Mouse (Mus musculus): Measurements from ENCODE around the gene Pmis2.
A peak's percentile ranks its signal among the peaks of the same experiment; 100 is the strongest.

Gene Pmis2

DNA sequence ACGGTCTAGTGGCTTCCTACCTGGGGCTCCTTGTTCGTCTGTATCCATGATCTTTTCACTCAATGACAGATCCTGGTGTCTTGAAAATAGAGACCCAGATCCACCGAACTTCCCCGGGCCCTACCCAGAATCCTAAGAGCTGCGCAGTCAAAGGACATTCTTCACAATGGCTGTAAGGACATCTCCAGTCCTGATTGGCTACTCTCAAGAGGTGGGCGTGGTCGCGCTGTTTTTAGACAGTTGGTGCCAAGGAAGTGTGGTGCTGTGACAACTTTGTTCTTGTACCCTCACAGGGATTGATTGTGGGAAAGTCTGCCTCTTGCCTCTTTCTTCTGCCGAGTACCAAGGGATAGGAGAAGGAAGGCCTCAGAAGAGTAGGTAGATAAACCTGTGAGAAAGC is at the start of gene Pmis2:
Pmis2 (minus strand) TSS at position 126 of the 400 bp plus-strand sequence.
- DNase-seq = no peak

DNA sequence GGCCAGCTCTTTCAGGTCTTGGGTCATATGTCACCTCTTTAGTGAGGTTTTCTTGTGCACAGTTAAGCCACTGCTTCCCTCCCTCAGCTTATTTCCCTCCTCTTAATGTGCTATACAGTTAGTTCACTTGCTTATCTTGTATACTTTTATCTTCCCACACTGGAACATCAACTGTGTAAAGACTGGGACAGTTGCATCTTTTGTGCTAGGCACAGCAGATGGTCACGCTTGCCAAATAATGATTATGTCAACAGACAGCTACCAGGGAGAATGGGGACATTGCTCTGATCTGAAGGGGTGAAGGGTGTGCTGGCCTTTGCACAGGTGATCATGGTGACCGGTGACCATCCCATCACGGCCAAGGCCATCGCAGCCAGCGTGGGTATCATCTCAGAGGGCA is 48.3 kb upstream of the Pmis2 start:
- no peak for DNase-seq

DNA sequence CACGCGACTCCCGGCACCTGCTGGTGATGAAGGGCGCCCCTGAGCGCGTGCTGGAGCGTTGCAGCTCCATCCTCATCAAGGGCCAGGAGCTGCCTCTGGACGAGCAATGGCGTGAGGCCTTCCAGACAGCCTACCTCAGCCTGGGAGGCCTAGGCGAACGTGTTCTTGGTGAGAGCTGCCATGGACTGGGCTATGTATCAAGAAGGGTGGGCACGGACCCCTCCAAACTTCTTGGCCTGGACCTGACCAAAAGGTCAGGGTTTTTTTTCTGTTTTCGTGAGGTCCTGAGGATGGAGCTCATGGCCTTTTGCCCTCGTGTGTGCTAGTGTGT is 46.3 kb upstream of the Pmis2 start:
- no peak for DNase-seq

DNA sequence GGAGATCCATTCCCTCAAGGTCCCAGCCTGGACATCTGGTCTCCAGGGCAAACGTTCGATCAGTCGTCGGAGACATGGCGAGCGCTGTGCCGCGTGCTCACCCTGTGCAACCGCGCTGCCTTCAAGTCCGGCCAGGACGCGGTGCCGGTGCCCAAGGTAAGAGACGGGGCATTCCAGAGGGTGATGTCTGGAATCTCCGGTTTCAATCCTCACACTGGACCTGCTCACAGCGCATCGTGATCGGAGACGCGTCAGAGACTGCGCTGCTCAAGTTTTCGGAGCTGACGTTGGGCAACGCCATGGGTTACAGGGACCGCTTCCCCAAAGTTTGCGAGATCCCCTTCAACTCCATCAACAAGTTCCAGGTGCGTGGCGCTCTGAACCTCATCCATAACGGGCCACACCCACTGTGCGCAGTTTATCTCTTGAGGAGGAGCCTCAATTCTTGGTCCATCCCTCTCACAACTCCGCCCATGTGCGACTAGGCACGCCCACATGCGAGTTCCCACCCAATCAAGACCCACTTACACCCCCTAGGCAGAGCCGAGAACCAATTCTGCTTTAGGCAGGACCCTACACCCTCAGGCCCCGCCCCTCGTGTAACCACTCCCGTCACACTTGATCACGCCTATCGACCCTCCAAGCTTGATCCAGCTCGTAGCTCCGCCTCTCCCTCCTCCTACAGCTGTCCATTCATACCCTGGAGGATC is 45.8 kb upstream of the Pmis2 start:
- DNase-seq = peak; percentile 94

DNA sequence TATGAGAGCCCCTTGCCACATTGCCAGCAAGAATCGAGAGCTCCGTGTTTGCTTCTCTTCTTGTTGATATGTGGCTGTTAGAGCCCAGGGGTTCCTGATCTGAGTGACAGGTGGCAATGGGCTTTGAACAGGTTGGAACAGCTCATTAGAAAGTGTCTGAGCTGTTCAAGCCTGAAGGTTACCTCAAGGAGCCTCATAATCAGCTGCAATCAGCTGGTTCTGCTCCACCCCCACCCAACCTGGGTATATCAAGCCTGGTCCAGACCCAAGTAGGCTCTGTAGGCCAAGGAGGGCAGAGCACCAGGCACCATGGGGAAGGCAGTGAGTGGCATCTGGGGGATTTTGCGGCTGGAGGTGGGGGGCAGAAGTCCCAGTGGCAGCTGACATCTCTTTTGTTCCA is 40.5 kb upstream of the Pmis2 start, which contains the start of gene Atp4a:
Atp4a (plus strand) TSS at position 268 of the 400 bp plus-strand sequence.
- DNase-seq = no peak

DNA sequence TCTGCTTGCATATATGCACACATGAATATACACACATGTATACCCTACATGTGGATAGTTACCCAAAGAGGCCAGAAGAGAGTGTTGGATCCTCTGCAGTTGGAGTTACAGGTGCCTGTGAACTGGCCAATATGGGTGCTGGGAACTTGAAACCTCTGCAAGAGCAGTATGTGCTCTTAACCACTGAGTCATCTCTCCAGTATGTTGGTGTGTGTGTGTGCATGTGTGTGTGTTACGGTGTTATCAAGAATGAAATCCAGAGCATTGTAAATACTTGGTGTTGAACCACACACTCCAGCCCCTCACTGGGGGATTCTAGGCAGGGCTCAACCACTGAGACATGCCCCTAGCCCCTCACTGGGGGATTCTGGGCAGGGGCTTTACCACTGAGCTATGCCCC is 36.0 kb upstream of the Pmis2 start:
- DNase-seq = no peak

DNA sequence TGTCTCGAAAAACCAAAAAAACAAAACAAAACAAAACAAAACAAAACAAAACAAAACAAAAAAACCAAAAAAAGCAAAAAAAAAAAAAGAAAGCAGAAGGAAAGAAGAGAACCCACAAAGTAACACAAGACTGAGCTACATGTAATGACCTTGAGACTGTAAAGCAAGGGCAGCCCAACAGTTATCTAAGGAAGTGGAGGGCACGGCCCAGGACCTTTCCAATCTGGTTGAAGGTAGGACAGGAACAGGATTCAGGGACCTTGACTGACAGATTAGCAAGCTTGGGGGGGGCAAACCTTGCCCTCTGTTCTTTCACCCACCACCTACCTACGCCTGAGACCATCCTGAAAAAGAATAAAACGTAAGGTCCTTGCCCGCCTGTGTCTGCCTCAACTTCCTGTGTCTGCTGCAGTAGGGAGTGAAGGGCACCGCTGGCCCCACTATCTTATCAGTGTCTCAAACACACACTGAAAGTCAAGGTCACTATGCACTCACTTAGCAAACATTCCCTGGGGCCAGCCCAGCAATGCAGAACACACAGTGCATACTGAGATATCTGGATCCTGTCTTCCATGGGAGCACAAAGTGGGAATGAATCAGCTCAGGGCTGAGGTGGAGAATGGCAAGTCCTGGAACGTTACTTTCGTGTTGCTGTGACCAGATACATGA is 34.9 kb upstream of the Pmis2 start:
- DNase-seq = no peak

DNA sequence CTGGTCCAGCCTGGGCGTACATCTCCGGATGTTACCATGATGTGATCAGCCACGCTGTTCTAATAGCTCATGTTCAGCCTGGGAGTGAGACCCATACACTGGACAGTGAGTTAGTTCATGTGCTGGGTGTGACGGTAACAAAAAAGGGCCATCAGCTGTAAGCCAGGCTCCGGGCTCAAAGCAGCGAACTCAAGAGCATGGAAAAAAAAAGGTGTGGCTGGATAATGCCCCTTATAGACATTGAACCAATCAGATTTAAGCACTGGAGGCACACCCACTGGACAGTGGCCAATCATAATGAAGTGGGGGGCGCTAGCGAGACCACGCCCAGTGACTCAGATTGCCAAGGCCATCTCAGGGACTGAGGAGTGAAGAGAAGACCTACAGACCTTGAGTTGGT is 27.2 kb upstream of the Pmis2 start, which contains the start of gene 2200002J24Rik:
2200002J24Rik (plus strand) TSS at position 338 of the 400 bp plus-strand sequence.
- peak; percentile 63 for DNase-seq

DNA sequence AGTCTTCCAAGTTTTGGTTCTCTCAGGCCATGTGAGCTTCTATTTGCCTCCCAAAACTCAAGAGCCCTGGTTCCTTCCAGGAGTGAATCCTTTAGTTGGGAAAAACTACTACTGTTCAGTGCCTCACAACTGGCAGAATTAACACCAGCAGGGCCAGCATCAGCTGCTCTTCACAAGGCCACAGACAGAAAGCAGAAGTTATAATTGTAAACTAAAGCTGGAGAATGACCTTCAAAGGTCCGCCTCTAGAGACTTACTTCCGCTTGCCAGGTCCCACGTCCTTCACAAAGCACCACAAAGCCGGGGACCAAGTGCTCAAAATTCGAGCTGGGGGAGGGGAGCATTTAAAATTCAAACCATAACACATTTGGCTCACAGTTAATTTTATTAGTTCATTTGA is 26.7 kb upstream of the Pmis2 start:
- DNase-seq = no peak

DNA sequence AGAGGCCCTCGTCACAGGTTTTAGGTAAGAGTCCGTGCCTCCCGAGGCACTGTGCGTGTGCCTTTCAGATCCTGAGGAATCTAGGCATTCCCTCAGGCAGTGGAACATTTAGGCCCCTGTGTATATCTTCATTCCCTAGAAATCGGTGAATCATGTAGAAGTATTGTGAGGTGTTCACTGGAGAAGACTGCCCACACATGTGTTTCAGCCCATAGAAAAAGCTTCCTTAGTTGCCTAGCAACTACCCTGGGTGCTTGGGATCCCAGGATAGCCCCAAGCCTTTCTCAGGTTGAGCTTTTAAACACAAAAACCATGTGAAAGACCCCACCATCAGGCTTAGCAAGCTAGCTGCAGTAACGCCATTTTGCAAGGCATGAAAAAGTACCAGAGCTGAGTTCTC is 16.9 kb upstream of the Pmis2 start:
- DNase-seq = no peak

DNA sequence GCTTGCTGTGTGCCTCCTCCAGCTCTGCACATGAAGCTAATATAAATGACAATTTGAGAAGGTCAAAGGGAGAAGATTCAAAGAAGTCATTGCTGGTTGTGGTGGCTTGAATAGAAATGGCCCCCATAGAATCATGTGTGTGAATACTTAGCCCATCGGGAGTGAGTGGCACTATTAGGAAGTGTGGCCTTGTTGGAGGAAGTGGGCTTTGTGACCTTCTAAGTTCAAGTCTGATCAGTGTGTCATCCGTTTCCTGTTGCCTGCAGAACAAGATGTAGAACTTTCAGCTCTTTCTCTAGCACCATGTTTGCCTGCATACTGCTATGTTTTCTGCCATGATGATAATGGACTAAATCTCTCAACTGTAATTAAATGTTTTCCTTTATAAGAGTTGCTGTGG is 12.0 kb upstream of the Pmis2 start:
- no peak for DNase-seq

DNA sequence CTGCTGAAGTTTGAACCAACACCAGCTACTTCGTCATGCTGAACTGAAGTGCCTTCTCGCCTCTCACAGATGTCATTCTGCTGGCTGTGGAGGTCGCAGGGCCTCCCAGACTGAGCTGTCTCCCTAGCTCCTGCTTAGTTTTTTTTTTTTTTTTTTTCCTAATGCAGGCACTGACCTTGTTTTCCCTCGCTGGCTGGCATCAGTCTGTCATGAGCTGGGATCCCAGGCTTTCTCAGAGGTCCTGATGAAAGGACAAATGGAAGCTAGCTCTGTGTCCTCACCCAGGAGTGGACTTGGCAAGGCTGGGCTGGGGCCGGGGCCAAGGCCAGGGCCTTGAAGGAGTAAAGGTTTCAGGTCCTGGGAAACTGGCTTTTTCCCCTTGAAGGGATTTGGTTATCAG is 10.5 kb upstream of the Pmis2 start:
- DNase-seq = no peak

DNA sequence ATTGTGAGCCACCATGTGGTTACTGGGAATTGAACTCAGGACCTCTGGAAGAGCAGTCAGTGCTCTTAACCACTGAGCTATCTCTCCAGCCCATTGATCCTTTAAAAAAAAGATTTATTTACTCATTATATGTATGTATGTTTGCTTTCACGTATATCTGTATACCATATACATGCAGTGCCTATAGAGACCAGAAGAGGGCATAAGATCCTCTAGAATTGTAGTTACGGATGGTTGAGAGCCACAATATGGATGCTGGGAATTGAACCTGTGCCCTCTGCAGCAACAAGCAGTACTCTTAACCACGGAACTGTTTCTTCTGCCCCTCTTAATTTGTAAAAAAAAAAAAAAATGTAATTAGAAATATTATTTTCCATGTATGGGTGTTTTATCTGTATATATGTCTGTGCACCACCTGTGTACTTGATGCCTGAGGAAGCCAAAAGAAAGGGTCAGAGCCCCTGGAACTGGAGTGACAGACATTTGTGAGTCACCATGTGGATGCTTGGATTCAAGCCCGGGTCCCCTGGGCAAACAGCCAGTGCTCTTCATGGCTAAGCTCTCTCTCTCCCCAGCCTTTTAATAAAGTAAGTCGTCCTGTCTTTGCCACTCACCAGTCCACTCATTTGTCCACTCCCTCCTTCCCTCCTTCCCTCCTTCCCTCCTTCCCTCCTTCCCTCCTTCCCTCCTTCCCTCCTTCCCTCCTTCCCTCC is 7.0 kb upstream of the Pmis2 start:
- DNase-seq = no peak

DNA sequence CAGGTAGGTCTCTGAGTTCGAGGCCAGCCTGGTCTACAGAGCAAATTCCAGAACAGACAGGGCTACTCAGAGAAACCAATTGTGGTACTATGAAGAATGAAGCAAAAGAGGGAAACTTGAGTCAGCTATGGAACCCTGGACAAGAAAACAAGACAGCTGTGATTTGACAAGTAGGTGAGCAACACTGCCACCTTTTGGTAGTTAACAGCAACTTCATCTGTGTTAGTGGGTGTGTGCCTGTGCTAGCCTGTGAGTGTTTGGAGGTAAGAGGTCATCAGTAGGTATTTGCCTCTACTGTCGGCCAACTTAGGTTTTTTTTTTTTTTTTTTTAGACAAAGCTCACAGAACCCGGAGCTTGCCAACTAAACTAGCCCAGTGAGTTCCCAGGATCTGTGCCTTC is 2.2 kb downstream of the Pmis2 start:
- peak; percentile 68 for DNase-seq

DNA sequence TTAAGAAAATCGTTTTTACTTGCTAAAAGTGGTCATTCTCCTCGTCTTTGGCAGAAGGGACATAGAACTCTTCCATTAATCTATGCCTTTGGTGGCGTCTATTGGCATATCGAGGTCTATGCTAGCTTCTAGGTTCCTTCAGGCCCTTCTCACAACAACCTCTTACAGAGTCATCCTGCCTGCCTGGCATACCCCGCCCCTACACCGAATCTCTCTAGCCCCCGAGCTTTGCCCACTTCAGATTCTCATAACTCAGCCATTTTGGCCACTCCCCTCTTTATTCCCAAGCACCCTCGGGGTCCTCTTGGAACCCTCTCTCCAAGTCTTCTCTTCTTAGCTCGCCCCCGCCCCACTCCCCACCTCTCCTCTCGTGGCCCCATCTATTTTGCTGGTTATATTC is 6.1 kb downstream of the Pmis2 start:
- peak; percentile 55 for DNase-seq

DNA sequence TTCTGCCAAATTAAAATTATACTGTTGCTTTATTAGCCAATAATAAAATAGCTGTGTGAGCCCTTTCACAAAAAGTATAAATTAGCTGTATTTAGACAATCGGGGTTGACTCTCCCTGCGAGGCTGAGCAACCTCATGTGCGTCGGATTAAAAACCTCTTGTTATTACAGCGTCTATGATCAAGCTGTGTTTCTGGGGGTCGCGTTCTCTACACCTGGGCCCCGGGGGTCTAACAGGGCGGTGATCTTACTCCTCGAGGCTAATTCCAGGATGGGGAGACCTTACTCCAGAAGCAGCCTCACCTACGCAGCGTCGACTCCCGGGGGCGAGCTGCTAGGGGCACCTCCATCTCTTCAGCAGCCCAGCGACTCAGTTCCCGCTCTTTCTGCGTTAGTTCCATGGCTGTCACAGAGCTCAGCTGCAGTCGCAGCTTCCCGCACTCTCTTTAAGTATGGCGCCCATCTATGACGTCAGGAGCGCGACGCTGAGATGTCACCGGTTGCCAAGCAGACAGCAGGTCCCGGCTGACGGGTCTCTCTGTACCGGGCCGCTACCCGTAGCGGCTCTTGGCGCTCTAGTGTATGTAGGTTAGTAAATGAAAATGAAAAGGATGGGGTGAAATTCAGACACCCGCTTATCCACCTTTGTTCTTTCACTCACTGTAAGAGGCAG is 6.7 kb downstream of the Pmis2 start, which contains the start of gene Haus5:
Haus5 (minus strand) TSS at position 466 of the 672 bp plus-strand sequence.
- DNase-seq = peak; percentile 96

DNA sequence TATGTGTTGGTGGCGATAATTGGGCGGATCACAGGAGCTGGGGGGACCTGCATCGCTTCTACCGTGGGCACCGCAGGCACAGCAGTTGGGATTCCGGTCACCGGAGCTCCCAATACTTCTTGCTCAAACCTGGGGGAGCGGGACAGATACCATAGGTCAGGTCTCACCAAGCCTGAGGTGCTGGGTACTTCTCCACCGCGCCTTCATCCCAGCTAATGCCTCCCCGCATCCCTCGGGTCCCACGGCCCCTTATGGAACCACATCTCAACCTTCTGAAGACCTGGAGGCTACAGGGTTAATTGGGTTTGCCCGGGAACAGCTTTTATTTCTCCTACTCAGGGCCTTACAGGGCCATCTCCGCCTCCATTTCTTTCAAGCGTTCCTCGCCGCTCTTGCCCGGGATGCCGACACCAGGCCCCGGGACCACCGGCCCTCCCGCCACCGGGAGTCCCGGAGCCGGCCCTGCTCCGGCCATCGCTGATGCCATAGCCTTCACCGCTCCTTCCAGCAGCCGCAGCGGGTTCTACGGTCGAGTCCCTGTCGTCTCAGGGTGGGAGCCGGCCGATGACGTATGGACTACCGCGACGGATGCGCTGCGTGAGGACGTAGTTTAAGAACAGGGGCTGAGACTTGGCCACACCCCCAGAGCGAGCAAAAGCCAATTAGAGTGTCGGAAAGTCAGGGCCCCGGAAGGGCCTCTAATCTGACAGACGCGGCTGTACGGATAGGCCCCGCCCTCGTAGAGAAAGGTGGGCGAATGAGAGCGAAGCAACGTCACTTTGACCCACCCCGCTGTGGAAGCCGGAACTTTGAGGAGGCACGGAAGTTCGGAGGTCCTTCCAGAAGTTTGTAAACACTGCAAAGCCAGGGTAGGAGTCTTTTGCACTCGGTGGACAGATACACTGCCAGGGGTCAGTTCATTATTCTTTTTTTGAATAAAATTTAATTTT is 21.5 kb downstream of the Pmis2 start, which contains the start of gene Rbm42:
Rbm42 (minus strand) TSS at position 727 of the 950 bp plus-strand sequence.
- peak; percentile 99 for DNase-seq

DNA sequence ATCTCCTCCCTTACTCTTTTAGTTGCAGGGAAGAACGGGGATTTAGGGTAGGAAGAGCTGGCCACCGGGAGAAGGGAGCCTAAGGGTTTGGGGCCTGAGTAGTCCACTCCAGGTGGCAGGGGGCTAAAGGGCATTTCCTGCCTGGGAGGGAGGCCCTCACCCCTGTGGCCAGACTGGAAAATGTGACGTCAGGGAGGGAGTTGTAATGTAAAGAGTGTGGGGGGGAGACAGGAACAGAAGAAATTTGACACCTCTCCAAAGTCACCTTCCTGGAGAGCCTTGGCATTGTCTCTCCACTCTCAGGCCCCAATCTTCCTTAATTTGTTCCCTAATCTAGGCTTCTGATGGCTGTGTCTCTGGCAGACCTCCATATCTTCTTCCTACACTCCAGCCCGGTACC is 32.3 kb downstream of the Pmis2 start:
- DNase-seq = no peak

DNA sequence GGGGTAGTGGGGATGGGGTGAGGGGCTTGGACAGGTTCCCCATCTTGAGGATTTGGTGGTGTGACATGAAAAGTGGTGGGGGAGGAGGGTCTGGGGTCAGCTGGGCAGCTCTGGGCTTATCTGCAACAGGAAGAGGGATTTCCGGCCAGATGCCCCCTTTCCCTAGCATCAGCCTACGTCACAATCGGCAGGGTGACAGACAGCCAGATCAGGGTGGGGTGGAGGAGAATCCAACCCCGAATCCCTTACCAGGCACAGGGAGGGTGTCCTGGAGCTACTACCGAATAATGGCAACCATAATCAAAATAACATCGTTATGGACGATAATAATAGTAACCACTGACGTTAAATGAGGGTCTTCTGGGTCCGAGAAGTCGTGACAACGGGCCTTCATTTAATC is 35.0 kb downstream of the Pmis2 start:
- peak; percentile 38 for DNase-seq

DNA sequence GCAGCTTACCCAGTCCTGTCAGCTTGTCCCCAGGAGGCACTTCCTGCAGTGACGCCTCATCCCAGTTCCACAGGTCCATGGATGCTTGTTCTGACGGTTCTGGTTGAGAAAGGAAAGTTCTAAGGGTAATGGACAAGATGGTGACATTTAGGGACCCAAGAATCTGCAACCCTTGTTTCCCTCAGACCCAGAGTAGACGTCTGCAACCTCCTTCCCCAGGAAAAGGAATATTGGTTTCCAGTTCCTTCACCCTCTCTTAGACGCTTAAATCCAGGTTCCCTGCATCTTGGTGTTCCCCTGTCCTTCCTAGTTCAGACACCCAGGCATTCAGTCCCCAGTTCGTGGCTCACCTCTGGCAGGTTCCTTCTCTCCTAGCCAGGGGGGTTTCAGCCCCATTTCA is 35.7 kb downstream of the Pmis2 start, which contains the start of gene Etv2:
Etv2 (minus strand) TSS at position 101 of the 400 bp plus-strand sequence.
- DNase-seq = no peak

DNA sequence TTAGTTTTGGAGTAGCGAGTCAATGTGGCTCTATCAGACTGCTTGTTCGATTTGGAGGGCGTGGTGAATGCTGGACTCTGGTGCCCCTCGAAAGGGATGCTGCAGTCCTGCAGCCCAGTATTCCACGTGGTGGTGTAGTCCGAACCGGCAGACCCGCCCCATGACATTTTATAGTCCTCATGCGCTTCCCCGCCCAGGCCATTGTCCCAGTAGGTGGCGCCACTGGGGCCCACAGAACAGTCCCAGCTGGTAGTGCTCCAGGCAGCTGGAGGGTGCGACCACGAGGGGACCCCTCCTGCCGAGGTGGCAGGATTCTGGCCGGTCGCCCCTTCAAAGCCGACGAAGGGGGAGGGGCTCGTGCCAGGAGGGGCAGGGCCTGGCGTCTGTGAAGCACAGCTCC is 36.8 kb downstream of the Pmis2 start:
- DNase-seq = peak; percentile 83
